Mouse (Mus musculus) heart, adult 2 months (tissue): ENCODE measurements around the gene Lpo.

Source experiments
- CTCF ChIP-seq: fragments of 200-600 bp; IDR thresholded peaks from 2 replicates; pipeline ENCODE4 v1.8.1; 2022; ENCODE audit warnings: antibody characterized with exemption, mild to moderate bottlenecking, moderate library complexity
- EP300 ChIP-seq: fragments of 200-500 bp; IDR thresholded peaks from 2 replicates; pipeline ENCODE4 v1.6.1; 2011; ENCODE audit warnings: low read depth, low read length, control low read depth; ENCODE audit not compliant: insufficient read depth
- POLR2A ChIP-seq: fragments of 200-500 bp; IDR thresholded peaks from 2 replicates; pipeline ENCODE4 v1.6.1; 2011; ENCODE audit warnings: mild to moderate bottlenecking, low read depth, low read length, control low read depth; ENCODE audit not compliant: insufficient read depth

GRCm38 (mm10) chr11:87779392-87779791 lies 48.7 kb downstream of the Lpo start:
- no peak for TF ChIP-seq POLR2A
- TF ChIP-seq CTCF, result no peak
- no peak for TF ChIP-seq EP300
